Mouse (Mus musculus) right cerebral cortex, postnatal 25 days (tissue): ENCODE measurements at regions not wholly inside any gene's neighbourhood (a gene's known extent, or its start where the extent isn't known, plus 50 kb on each side); places are given as distances from the start of the nearest gene placed in this dataset.
A peak's percentile ranks its signal among the peaks of the same experiment; 100 is the strongest.

Source experiments
- DNase-seq: peaks from one replicate; pipeline ENCODE4 v3.0.0; 2022

GRCm38 (mm10) chr5:53329591-53329990, 62.7 kb downstream of the Smim20 start:
- DNase-seq = no peak

GRCm38 (mm10) chr5:53336704-53337103, 69.8 kb downstream of the Smim20 start:
- DNase-seq = no peak

- DNase-seq = no peak
These were observed 70.9 kb downstream of the Smim20 start for GRCm38 (mm10) chr5:53337816-53338215.

- no peak for DNase-seq
These were observed 78.3 kb downstream of the Smim20 start for GRCm38 (mm10) chr5:53345164-53345563.

- no peak for DNase-seq
These were observed 79.1 kb downstream of the Smim20 start for GRCm38 (mm10) chr5:53346028-53346427.

- DNase-seq = no peak
These were observed 79.9 kb downstream of the Smim20 start for GRCm38 (mm10) chr5:53346756-53347155.

GRCm38 (mm10) chr5:53352852-53353251, 86.0 kb downstream of the Smim20 start:
- no peak for DNase-seq

GRCm38 (mm10) chr5:53354296-53354695, 87.4 kb downstream of the Smim20 start:
- DNase-seq = no peak

- DNase-seq = peak; percentile 80
These were observed 88.2 kb downstream of the Smim20 start for GRCm38 (mm10) chr5:53355069-53355468.

- no peak for DNase-seq
These were observed 90.3 kb downstream of the Smim20 start for GRCm38 (mm10) chr5:53357086-53357608.

GRCm38 (mm10) chr5:53358181-53358580, 91.3 kb downstream of the Smim20 start:
- DNase-seq = no peak

GRCm38 (mm10) chr5:53359887-53360286, 93.0 kb downstream of the Smim20 start:
- no peak for DNase-seq

GRCm38 (mm10) chr5:53361295-53361694, 94.4 kb downstream of the Smim20 start:
- no peak for DNase-seq

GRCm38 (mm10) chr5:53363898-53364297, 97.0 kb downstream of the Smim20 start:
- DNase-seq = no peak

GRCm38 (mm10) chr5:53366882-53367561, 98.9 kb upstream of the Rbpj start:
- no peak for DNase-seq

- DNase-seq = no peak
These were observed 95.7 kb upstream of the Rbpj start for GRCm38 (mm10) chr5:53370272-53370671.

GRCm38 (mm10) chr5:53371638-53372037, 94.3 kb upstream of the Rbpj start:
- no peak for DNase-seq

GRCm38 (mm10) chr5:53373315-53373714, 92.6 kb upstream of the Rbpj start:
- DNase-seq = no peak

GRCm38 (mm10) chr5:53376856-53377255, 89.1 kb upstream of the Rbpj start:
- no peak for DNase-seq

- no peak for DNase-seq
These were observed 88.3 kb upstream of the Rbpj start for GRCm38 (mm10) chr5:53377698-53378097.

- DNase-seq = no peak
These were observed 87.8 kb upstream of the Rbpj start for GRCm38 (mm10) chr5:53378106-53378505.

- no peak for DNase-seq
These were observed 87.4 kb upstream of the Rbpj start for GRCm38 (mm10) chr5:53378599-53378998.

- no peak for DNase-seq
These were observed 86.3 kb upstream of the Rbpj start for GRCm38 (mm10) chr5:53379612-53380011.

GRCm38 (mm10) chr5:53380203-53380602, 85.7 kb upstream of the Rbpj start:
- DNase-seq = no peak
